Mouse (Mus musculus) limb, embryonic 14.5 days (tissue): ENCODE measurements at regions not wholly inside any gene's neighbourhood (a gene's known extent, or its start where the extent isn't known, plus 50 kb on each side); places are given as distances from the start of the nearest gene placed in this dataset.
A peak's percentile ranks its signal among the peaks of the same experiment; 100 is the strongest.

Source experiments
- ATAC-seq: fragments of 200-750 bp; cut with Nextera tagmentation; 2 replicates; pipeline ENCODE4 v1.8.0; 2017; ENCODE audit warnings: low read depth, moderate number of reproducible peaks, moderate TSS enrichment; ENCODE audit not compliant: low FRiP score
- DNase-seq: peaks from one replicate; pipeline ENCODE4 v3.0.0-alpha.2; 2015; ENCODE audit warnings: low spot score
- H3K27ac ChIP-seq: fragments of 300-500 bp; sonication (generic); replicated peaks from 2 replicates; pipeline ENCODE4 v1.5.1; 2014; ENCODE audit warnings: low read depth, mild to moderate bottlenecking, low read length, moderate library complexity, mixed read lengths
- H3K27me3 ChIP-seq: fragments of 300-500 bp; sonication (generic); 2 replicates; pipeline ENCODE4 v1.6.1; 2014; ENCODE audit warnings: low read length, mixed read lengths; ENCODE audit not compliant: control insufficient read depth, insufficient read depth
- H3K36me3 ChIP-seq: fragments of 300-500 bp; sonication (generic); 2 replicates; pipeline ENCODE4 v1.6.1; 2014; ENCODE audit warnings: mild to moderate bottlenecking, low read length, moderate library complexity, mixed read lengths; ENCODE audit not compliant: control insufficient read depth, insufficient read depth
- H3K4me1 ChIP-seq: fragments of 300-500 bp; sonication (generic); 2 replicates; pipeline ENCODE4 v1.6.1; 2014; ENCODE audit warnings: antibody characterized with exemption, low read length, mixed read lengths; ENCODE audit not compliant: control insufficient read depth, insufficient read depth
- H3K4me2 ChIP-seq: fragments of 300-500 bp; sonication (generic); replicated peaks from 2 replicates; pipeline ENCODE4 v1.6.1; 2014; ENCODE audit warnings: low read depth, mild to moderate bottlenecking, low read length, moderate library complexity; ENCODE audit not compliant: severe bottlenecking
- H3K4me3 ChIP-seq: fragments of 300-500 bp; sonication (generic); replicated peaks from 2 replicates; pipeline ENCODE4 v1.5.1; 2014; ENCODE audit warnings: low read length
- H3K9ac ChIP-seq: fragments of 300-500 bp; sonication (generic); 2 replicates; pipeline ENCODE4 v1.6.1; 2014; ENCODE audit warnings: mild to moderate bottlenecking, low read depth, low read length, moderate library complexity; ENCODE audit not compliant: severe bottlenecking
- H3K9me3 ChIP-seq: fragments of 300-500 bp; sonication (generic); 2 replicates; pipeline ENCODE4 v1.6.1; 2016; ENCODE audit warnings: low read length; ENCODE audit not compliant: control insufficient read depth
- POLR2A ChIP-seq: fragments of 200-500 bp; IDR thresholded peaks from 2 replicates; pipeline ENCODE4 v1.8.0; 2012; ENCODE audit warnings: inconsistent platforms, mild to moderate bottlenecking, moderate library complexity, borderline replicate concordance; ENCODE audit not compliant: insufficient read depth, insufficient read length; ENCODE audit errors: extremely low read depth
- WGBS: fragments of 180-500 bp; shearing (Covaris S2); extraction: QIAGEN DNeasy Blood & Tissue Kit; methylation state at CpG from one replicate; pipeline ENCODE4 v1.1.7; 2014; 5-methylcytosine and 5-hydroxymethylcytosine counted together

- no peaks in the 10 kb centered on the region for H3K9me3 ChIP-seq
- 0% methylated on average over 1 of the region's 1 CpGs for WGBS
- ATAC-seq, result peak; percentile 75
- no peak overlapping the region for H3K4me2 ChIP-seq
- H3K27me3 ChIP-seq, result no peaks in the 10 kb centered on the region
- H3K36me3 ChIP-seq, result no peaks in the 10 kb centered on the region
- no peaks in the 10 kb centered on the region for H3K4me1 ChIP-seq
- no peak overlapping the region for H3K9ac ChIP-seq
- H3K4me3 ChIP-seq, result no peak overlapping the region
- no peak for TF ChIP-seq POLR2A
- peak; percentile 50 for DNase-seq
- H3K27ac ChIP-seq, result no peak overlapping the region
These were observed 1059.1 kb downstream of the 4930444P10Rik start for GRCm38 (mm10) chr1:15034047-15034446.

GRCm38 (mm10) chr1:15018460-15018779 lies 1074.7 kb downstream of the 4930444P10Rik start:
- Histone ChIP-seq H3K9ac (no peak overlapping the region), H3K9me3 (no peaks in the 10 kb centered on the region), H3K27me3 (no peaks in the 10 kb centered on the region), H3K27ac (no peak overlapping the region), H3K4me2 (no peak overlapping the region), H3K4me3 (no peak overlapping the region), H3K36me3 (no peaks in the 10 kb centered on the region), H3K4me1 (no peaks in the 10 kb centered on the region)
- no peak for TF ChIP-seq POLR2A
- 93% methylated on average over 4 of the region's 4 CpGs for WGBS
- no peak for ATAC-seq
- no peak for DNase-seq

DNA sequence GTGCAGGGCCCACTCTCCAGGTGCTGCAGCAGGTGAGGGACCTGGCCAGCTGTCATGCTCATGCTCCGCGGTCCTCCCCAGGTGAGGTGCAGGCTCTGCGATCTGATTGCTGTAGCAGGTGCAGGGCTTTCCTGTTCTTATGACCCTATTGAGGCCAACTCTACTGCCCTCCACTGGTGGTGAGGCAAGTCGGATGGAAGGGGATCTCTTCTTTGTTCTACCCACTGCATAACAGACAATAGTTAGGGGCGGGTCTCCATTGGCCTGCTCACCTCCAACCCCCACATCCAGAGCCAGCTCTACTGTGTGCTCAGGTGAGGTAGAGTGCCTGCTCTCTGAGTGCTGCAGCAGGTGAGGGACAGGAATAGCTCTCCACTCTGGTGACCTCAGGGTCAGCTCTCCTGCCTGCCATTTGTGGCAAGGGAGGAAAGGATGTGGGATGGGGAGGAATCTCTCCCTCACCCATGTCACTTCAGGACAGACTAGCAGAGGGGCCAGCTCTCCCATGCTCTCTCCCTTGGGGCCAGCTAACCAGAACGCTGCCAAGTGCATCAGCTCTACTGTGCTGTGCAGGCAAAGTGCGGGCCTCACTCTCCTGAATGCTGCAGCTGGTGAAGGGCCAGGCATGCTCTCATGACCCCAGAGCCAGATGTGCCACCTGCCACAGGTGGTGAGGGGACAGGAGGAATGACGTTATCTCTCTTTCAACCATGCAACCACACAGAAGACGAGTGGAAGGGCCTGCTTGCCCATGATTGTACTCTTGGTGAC lies 1075.3 kb downstream of the 4930444P10Rik start:
- H3K27ac ChIP-seq, result no peak overlapping the region
- 71% methylated on average over 9 of the region's 9 CpGs for WGBS
- no peak for TF ChIP-seq POLR2A
- DNase-seq (no peak), ATAC-seq (no peak)
- H3K36me3 ChIP-seq, result no peaks in the 10 kb centered on the region
- H3K27me3 ChIP-seq, result no peaks in the 10 kb centered on the region
- H3K4me3 ChIP-seq, result no peak overlapping the region
- no peak overlapping the region for H3K9ac ChIP-seq
- H3K4me1 ChIP-seq, result no peaks in the 10 kb centered on the region
- no peaks in the 10 kb centered on the region for H3K9me3 ChIP-seq
- H3K4me2 ChIP-seq, result no peak overlapping the region

DNA sequence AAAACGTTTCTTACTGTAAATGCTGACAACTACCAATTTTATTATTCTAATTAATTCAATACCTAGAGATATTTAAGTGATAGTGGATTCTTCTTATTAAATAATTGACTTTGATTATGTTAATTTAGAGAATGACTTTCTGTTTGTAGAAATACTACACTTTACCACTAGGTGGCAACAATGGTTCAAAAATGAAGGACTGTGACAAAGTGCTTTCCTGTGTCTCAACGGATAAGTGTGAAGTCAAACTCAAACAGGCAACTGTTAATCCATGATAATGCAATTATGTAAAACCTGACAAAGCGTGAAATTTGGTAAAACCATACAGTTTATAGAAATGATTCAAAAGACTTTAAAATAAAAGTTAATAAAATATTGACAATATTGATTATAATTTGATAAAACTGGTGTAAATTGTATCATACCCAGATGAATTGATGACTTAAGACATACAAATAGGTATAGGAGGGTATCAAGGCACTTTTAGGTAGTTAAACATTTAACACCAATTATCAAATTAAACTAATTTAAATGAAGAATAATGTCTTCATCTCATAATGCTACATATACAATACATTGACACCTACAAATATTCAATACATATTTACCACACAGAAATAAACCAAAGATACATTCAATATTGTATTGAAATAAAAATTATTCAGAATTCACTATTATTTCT lies 1085.3 kb downstream of the 4930444P10Rik start:
- DNase-seq (peak; percentile 25), ATAC-seq (no peak)
- H3K4me1 ChIP-seq, result no peaks in the 10 kb centered on the region
- no peak for TF ChIP-seq POLR2A
- H3K27me3 ChIP-seq, result no peaks in the 10 kb centered on the region
- no peak overlapping the region for H3K27ac ChIP-seq
- no peaks in the 10 kb centered on the region for H3K36me3 ChIP-seq
- no peak overlapping the region for H3K4me2 ChIP-seq
- no peak overlapping the region for H3K4me3 ChIP-seq
- 2% methylated on average over 3 of the region's 3 CpGs for WGBS
- H3K9ac ChIP-seq, result no peak overlapping the region
- no peaks in the 10 kb centered on the region for H3K9me3 ChIP-seq

- DNase-seq, result no peak
- TF ChIP-seq POLR2A, result no peak
- H3K4me2 ChIP-seq, result no peak overlapping the region
- H3K4me1 ChIP-seq, result no peaks in the 10 kb centered on the region
- no peaks in the 10 kb centered on the region for H3K9me3 ChIP-seq
- 87% methylated on average over 3 of the region's 3 CpGs for WGBS
- no peak overlapping the region for H3K4me3 ChIP-seq
- no peak for ATAC-seq
- no peaks in the 10 kb centered on the region for H3K27me3 ChIP-seq
- no peak overlapping the region for H3K9ac ChIP-seq
- no peak overlapping the region for H3K27ac ChIP-seq
- H3K36me3 ChIP-seq, result no peaks in the 10 kb centered on the region
These were observed 1097.8 kb downstream of the 4930444P10Rik start for GRCm38 (mm10) chr1:14995348-14995747.
